Mouse (Mus musculus) c-Kit-positive CD71-positive TER-119-negative erythroid progenitor cells, embryonic 14.5 days (primary cell): Measurements from ENCODE around the gene BC067074.
"Not testable (repeated sequence)": the region's sequence is repeated elsewhere in the genome, so short reads cannot be mapped to it uniquely, and the experiment has no call there.

Source experiments
- DNase-seq: peaks from one replicate; pipeline ENCODE4 v3.0.0-alpha.2; 2013; ENCODE audit warnings: low read depth

The BC067074 gene

GRCm38 (mm10) chr13:113292975-113293706 lies at the start of gene BC067074:
TSS of gene BC067074 (plus strand) at chr13:113293159.
- DNase-seq = no peak

GRCm38 (mm10) chr13:113245025-113245424 lies 47.9 kb upstream of the BC067074 start:
- DNase-seq = no peak

- DNase-seq = not testable (repeated sequence)
Measured at GRCm38 (mm10) chr13:113252580-113252979, 40.4 kb upstream of the BC067074 start.

GRCm38 (mm10) chr13:113256766-113257165 lies 36.2 kb upstream of the BC067074 start:
- DNase-seq = no peak

- DNase-seq = no peak
Measured at GRCm38 (mm10) chr13:113257190-113257589, 35.8 kb upstream of the BC067074 start.

- no peak for DNase-seq
Measured at GRCm38 (mm10) chr13:113259237-113259636, 33.7 kb upstream of the BC067074 start.

GRCm38 (mm10) chr13:113262822-113263221 lies 30.1 kb upstream of the BC067074 start:
- DNase-seq = no peak

- no peak for DNase-seq
Measured at GRCm38 (mm10) chr13:113265257-113265656, 27.7 kb upstream of the BC067074 start.

- peak; percentile 46 for DNase-seq
Measured at GRCm38 (mm10) chr13:113266495-113266951, 26.4 kb upstream of the BC067074 start.

GRCm38 (mm10) chr13:113267204-113267603 lies 25.8 kb upstream of the BC067074 start:
- DNase-seq = no peak

GRCm38 (mm10) chr13:113269777-113270776 lies 22.9 kb upstream of the BC067074 start:
- DNase-seq = peak; percentile 55

- no peak for DNase-seq
Measured at GRCm38 (mm10) chr13:113271189-113271588, 21.8 kb upstream of the BC067074 start.

GRCm38 (mm10) chr13:113287141-113287540 lies 5.8 kb upstream of the BC067074 start:
- DNase-seq = no peak

GRCm38 (mm10) chr13:113288210-113289197 lies 4.5 kb upstream of the BC067074 start:
- DNase-seq = no peak

- no peak for DNase-seq
Measured at GRCm38 (mm10) chr13:113289760-113290159, 3.2 kb upstream of the BC067074 start.

- DNase-seq = no peak
Measured at GRCm38 (mm10) chr13:113292001-113292400, 958 bp upstream of the BC067074 start.

- DNase-seq = no peak
Measured at GRCm38 (mm10) chr13:113293707-113294432, 911 bp downstream of the BC067074 start.

- no peak for DNase-seq
Measured at GRCm38 (mm10) chr13:113295817-113296485, 3.0 kb downstream of the BC067074 start.

GRCm38 (mm10) chr13:113306581-113306980 lies 13.6 kb downstream of the BC067074 start:
- DNase-seq = no peak

GRCm38 (mm10) chr13:113319588-113319987 lies 26.6 kb downstream of the BC067074 start:
- DNase-seq = no peak
